Mouse (Mus musculus) hindbrain, postnatal 0 days (tissue): ENCODE measurements around the gene Emc9. TPM values are rescaled to one million over a fixed set of nuclear protein-coding genes. Genes with fewer than 3 reads are reported as not detected.
A peak's percentile ranks its signal among the peaks of the same experiment; 100 is the strongest.

Source experiments
- ATAC-seq: fragments of 200-750 bp; cut with Nextera tagmentation; 2 replicates; pipeline ENCODE4 v1.8.0; 2017; ENCODE audit warnings: mild to moderate bottlenecking, moderate TSS enrichment, moderate library complexity
- DNase-seq: peaks from one replicate; pipeline ENCODE4 v3.0.0-alpha.2; 2015; ENCODE audit warnings: low spot score
- H3K27ac ChIP-seq: fragments of 300-500 bp; sonication (generic); 2 replicates; pipeline ENCODE4 v1.5.1; 2014; ENCODE audit warnings: mild to moderate bottlenecking
- H3K27me3 ChIP-seq: fragments of 300-500 bp; sonication (generic); 2 replicates; pipeline ENCODE4 v1.6.1; 2014; ENCODE audit warnings: low read length, mixed read lengths; ENCODE audit not compliant: insufficient read depth
- H3K36me3 ChIP-seq: fragments of 300-500 bp; sonication (generic); 2 replicates; pipeline ENCODE4 v1.6.1; 2014; ENCODE audit warnings: low read length, mixed read lengths; ENCODE audit not compliant: insufficient read depth
- H3K4me1 ChIP-seq: fragments of 300-500 bp; sonication (generic); 2 replicates; pipeline ENCODE4 v1.6.1; 2014; ENCODE audit warnings: antibody characterized with exemption, low read length, mixed read lengths; ENCODE audit not compliant: insufficient read depth
- H3K4me2 ChIP-seq: fragments of 300-500 bp; sonication (generic); 2 replicates; pipeline ENCODE4 v1.6.1; 2014; ENCODE audit warnings: low read depth, mild to moderate bottlenecking, low read length, moderate library complexity, mixed read lengths
- H3K4me3 ChIP-seq: fragments of 300-500 bp; sonication (generic); 2 replicates; pipeline ENCODE4 v1.5.1; 2014; ENCODE audit warnings: low read length
- H3K9ac ChIP-seq: fragments of 300-500 bp; sonication (generic); replicated peaks from 2 replicates; pipeline ENCODE4 v1.6.1; 2014; ENCODE audit warnings: mild to moderate bottlenecking, low read length, moderate library complexity, mixed read lengths
- H3K9me3 ChIP-seq: fragments of 300-500 bp; sonication (generic); 2 replicates; pipeline ENCODE4 v1.6.1; 2016; ENCODE audit warnings: low read length, mixed read lengths
- CTCF ChIP-seq: IDR thresholded peaks from 2 replicates; pipeline ENCODE4 v1.5.1; 2016; ENCODE audit warnings: antibody characterized with exemption, control low read depth, low read depth
- WGBS: fragments of 180-500 bp; shearing (Covaris S2); extraction: QIAGEN DNeasy Blood & Tissue Kit; methylation state at CpG from one replicate; pipeline ENCODE4 v1.1.7; 2014; 5-methylcytosine and 5-hydroxymethylcytosine counted together
- polyA plus RNA-seq: library from polyadenylated mRNA; unstranded; fragments of >200 nt; fragmentation: Nextera tagmentation; extraction: Ambion mirVana; gene quantifications from 2 replicates; pipeline ENCODE4 v1.2.1, GENCODE M21; 2015
- total RNA-seq: library from RNA; depleted of rRNA; stranded (reverse); fragments of >200 nt; gene quantifications from 2 replicates; pipeline ENCODE4 v1.2.3, GENCODE M21; 2014

Gene Emc9
- total and polyA plus RNA-seq, 2 experiments from 2014 or later: 51.6 to 79.0 TPM

DNA sequence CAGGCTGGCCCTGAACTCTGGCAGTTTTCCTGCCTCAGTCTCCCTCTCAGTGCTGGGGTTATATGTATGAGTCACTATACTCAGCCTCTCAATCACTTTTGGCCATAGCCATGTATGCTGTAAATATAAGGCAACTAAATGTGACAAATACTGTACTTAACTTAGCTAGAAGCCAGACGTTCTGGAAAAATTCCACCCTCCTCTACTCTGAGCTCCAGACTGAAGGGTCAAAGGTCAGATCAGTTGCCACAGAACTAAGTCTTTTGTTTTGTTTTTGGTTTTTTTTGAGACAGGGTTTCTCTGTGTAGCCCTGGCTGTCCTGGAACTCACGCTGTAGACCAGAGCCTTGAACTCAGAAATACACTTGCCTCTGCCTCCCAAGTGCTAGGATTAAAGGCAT, 30.8 kb upstream of the Emc9 start:
- H3K9ac ChIP-seq: no peak overlapping the region
- 42% methylated on average over 2 of the region's 2 CpGs for WGBS
- H3K27me3 ChIP-seq: no peaks in the 10 kb centered on the region
- H3K9me3 ChIP-seq: no peaks in the 10 kb centered on the region
- DNase-seq (no peak), ATAC-seq (no peak)
- H3K4me1 ChIP-seq: no peaks in the 10 kb centered on the region
- no peak overlapping the region for H3K27ac ChIP-seq
- TF ChIP-seq CTCF: no peak
- H3K4me3 ChIP-seq: no peak overlapping the region
- H3K36me3 ChIP-seq: no peaks in the 10 kb centered on the region
- no peak overlapping the region for H3K4me2 ChIP-seq

DNA sequence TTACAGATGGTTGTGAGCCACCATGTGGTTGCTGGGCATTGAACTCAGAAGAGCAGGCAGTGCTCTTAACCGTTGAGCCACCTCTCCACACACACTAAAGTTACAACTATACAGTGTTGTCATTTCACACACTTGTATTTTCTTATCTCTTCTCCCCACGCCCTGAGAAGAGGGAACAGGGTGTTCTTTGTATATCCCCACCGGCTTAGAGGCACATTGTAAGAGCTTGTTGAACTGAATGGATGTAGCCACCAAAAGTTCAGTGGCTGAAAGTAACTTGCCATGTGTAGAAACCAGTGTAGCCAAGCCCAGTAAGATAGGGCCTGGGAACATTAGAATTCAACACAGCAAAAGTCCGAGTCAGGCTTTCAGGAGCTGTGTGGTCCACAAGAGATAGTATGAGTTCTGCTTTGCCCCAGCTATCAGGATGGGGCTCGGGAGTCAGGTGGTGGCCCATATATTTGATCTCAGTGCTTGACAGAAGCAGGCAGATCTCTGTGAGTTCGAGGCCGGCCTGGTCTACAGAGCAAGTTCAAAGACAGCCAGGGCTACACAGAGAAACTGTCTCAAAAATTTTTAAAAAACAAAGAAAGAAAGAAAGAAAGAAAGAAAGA, 29.6 kb upstream of the Emc9 start:
- Histone ChIP-seq H3K27ac (no peak overlapping the region), H3K4me1 (no peaks in the 10 kb centered on the region), H3K36me3 (peaks cover 3% of the 10 kb centered on the region; the same call in 1 of the 2 replicates), H3K27me3 (no peaks in the 10 kb centered on the region), H3K9ac (no peak overlapping the region), H3K9me3 (no peaks in the 10 kb centered on the region), H3K4me3 (no peak overlapping the region), H3K4me2 (no peak overlapping the region)
- 78% methylated on average over 7 of the region's 7 CpGs for WGBS
- ATAC-seq (no peak), DNase-seq (no peak)
- TF ChIP-seq CTCF: no peak

DNA sequence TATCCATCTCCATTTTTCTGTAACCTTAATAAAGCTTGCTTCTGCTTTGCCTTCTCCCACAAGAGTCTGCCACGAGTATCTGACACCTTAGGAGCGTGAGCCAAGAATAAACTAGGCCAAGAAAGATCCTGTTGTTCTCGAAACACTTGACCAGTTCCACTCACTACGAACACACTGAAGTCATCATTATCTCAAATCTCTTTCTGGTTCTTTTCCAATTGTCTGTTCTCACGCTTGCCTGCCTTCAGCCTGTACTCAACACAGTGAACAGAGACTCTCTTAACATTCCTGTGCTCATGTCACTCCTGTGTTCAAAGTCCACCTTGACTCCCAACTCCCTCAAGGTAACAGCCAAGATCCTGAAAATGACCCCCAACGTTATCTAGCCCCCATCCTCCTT, 28.2 kb upstream of the Emc9 start:
- DNase-seq (no peak), ATAC-seq (no peak)
- Histone ChIP-seq H3K36me3 (peaks cover 10% of the 10 kb centered on the region; the same call in 1 of the 2 replicates), H3K9me3 (no peaks in the 10 kb centered on the region), H3K9ac (no peak overlapping the region), H3K4me3 (no peak overlapping the region), H3K4me2 (no peak overlapping the region), H3K27ac (no peak overlapping the region), H3K4me1 (no peaks in the 10 kb centered on the region), H3K27me3 (no peaks in the 10 kb centered on the region)
- no peak for TF ChIP-seq CTCF
- 65% methylated on average over 6 of the region's 6 CpGs for WGBS

DNA sequence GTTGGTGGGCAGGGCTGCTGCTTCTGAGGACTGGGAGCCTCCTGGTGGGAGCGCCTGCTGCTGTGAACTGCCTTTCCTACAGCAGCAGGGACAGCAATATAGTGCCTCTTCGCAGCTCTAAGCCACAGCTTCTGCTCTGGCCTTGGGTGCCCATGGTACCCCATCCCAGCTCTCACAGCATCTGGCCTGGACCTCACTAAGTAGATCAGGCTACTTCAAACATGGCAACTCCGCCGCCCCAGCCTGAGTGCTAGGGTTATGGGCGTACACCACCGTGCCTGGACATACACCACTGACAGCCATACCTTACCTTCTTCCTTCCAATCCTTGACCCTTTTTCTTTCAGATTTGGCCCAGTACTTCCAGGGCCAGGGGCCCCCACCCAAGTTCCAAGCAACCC, 23.2 kb upstream of the Emc9 start:
- H3K36me3 ChIP-seq: peaks cover 31% of the 10 kb centered on the region
- H3K4me1 ChIP-seq: no peaks in the 10 kb centered on the region
- TF ChIP-seq CTCF: no peak
- no peak for DNase-seq
- H3K27me3 ChIP-seq: no peaks in the 10 kb centered on the region
- no peak overlapping the region for H3K4me3 ChIP-seq
- H3K9me3 ChIP-seq: no peaks in the 10 kb centered on the region
- WGBS: 95% methylated on average over 6 of the region's 6 CpGs
- ATAC-seq: no peak
- no peak overlapping the region for H3K9ac ChIP-seq
- no peak overlapping the region for H3K27ac ChIP-seq
- H3K4me2 ChIP-seq: no peak overlapping the region

DNA sequence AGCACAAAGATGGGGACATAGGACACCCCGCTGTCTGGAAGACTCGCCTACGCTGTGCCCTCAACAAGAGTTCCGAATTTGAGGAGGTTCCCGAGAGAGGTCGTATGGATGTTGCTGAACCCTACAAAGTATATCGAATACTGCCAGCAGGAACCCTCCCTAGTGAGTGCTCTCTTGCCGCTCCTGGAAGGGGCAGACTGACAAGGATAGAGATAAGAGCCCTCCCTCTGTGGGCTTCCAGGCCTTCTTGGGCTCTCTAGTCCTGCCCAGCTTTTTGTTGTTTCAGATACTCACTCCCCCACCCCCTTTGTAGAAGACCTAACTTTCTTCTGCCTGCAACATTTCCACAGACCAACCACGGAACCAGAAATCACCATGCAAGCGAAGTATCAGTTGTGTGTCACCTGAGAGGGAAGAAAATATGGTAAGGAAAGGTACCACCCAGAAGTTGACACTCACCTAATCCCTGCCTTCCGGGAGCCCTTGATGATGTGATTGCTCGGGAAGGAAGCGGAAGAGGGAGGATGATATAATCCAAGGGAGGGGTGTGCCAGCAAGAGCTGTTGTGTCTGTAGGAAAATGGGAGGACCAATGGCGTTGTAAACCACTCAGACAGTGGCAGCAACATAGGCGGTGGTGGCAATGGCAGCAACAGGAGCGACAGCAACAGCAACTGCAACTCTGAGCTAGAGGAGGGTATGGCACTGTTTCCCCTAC, 20.8 kb upstream of the Emc9 start:
- TF ChIP-seq CTCF: no peak
- Histone ChIP-seq H3K36me3 (peaks cover 50% of the 10 kb centered on the region), H3K4me1 (no peaks in the 10 kb centered on the region), H3K9me3 (no peaks in the 10 kb centered on the region), H3K4me3 (no peak overlapping the region), H3K9ac (no peak overlapping the region), H3K4me2 (no peak overlapping the region), H3K27ac (no peak overlapping the region), H3K27me3 (no peaks in the 10 kb centered on the region)
- no peak for DNase-seq
- WGBS: 93% methylated on average over 16 of the region's 16 CpGs
- ATAC-seq: no peak

DNA sequence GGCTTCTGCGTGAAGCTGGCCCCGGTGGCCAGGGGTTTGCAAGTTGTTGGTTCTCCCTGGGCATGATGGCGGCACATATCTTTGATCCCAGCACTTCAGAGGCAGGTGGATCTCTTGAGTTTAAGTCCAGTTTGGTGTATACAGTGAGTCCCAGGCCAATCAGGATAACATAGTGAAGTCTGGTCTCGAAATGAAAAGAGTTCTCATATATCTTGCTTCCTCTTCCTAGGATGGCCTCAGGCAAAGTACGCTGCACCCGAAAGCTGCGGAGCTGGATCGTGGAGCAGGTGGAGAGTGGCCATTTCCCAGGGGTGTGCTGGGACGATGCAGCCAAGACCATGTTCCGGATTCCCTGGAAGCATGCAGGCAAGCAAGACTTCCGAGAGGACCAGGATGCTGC, 19.7 kb upstream of the Emc9 start:
- peaks cover 58% of the 10 kb centered on the region for H3K36me3 ChIP-seq
- ATAC-seq: no peak
- H3K9ac ChIP-seq: no peak overlapping the region
- peak overlapping the region; percentile 50 for H3K4me2 ChIP-seq
- no peak for TF ChIP-seq CTCF
- DNase-seq: no peak
- no peaks in the 10 kb centered on the region for H3K9me3 ChIP-seq
- H3K27me3 ChIP-seq: no peaks in the 10 kb centered on the region
- H3K27ac ChIP-seq: no peak overlapping the region
- no peak overlapping the region for H3K4me3 ChIP-seq
- WGBS: 91% methylated on average over 11 of the region's 11 CpGs
- H3K4me1 ChIP-seq: no peaks in the 10 kb centered on the region
